Mouse (Mus musculus) lung, postnatal 0 days (tissue): ENCODE measurements around the gene Mrpl44.

Experiments used
- CTCF ChIP-seq: IDR thresholded peaks from 2 replicates; pipeline ENCODE4 v1.5.1; 2016; ENCODE audit warnings: antibody characterized with exemption, mild to moderate bottlenecking
- EP300 ChIP-seq: IDR thresholded peaks from 2 replicates; pipeline ENCODE4 v1.6.1; 2016; ENCODE audit warnings: antibody characterized with exemption, mild to moderate bottlenecking, control low read depth

DNA sequence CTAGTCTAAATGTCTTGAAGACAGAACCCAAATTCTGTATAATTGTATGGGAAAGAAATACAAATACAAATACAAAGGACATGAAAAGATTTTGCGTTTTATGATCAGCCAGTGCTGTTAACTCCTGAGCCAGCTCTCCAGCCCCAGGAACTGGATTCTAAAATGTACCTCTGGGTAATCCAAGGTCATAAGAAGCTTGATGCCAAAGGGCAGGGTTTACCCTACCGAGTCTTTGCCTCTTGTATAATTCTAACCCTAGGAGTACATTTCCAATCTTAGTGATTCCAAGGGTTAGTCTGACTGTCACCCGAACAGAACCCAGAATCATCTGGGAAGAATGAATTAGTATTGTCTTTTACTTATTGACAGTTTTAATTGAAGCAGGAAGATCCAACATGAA, 39.6 kb downstream of the Mrpl44 start:
- TF ChIP-seq CTCF: no peak
- TF ChIP-seq EP300: no peak
